Mouse (Mus musculus) megakaryocyte, embryonic 14.5 days (primary cell): ENCODE results near the gene Col7a1.

Experiments used
- FLI1 ChIP-seq: IDR thresholded peaks from 2 replicates; pipeline ENCODE4 v1.6.1; 2012; ENCODE audit warnings: low read length, inconsistent platforms, mixed read lengths
- GATA1 ChIP-seq: IDR thresholded peaks from 3 replicates; pipeline ENCODE4 v1.6.1; 2012; ENCODE audit warnings: mixed read lengths, low read length, inconsistent platforms, borderline replicate concordance

- TF ChIP-seq GATA1 (no peak), FLI1 (no peak)
These were observed 45.8 kb downstream of the Col7a1 start for GRCm38 (mm10) chr9:108999167-108999526.
